In the genomic region with DNA sequence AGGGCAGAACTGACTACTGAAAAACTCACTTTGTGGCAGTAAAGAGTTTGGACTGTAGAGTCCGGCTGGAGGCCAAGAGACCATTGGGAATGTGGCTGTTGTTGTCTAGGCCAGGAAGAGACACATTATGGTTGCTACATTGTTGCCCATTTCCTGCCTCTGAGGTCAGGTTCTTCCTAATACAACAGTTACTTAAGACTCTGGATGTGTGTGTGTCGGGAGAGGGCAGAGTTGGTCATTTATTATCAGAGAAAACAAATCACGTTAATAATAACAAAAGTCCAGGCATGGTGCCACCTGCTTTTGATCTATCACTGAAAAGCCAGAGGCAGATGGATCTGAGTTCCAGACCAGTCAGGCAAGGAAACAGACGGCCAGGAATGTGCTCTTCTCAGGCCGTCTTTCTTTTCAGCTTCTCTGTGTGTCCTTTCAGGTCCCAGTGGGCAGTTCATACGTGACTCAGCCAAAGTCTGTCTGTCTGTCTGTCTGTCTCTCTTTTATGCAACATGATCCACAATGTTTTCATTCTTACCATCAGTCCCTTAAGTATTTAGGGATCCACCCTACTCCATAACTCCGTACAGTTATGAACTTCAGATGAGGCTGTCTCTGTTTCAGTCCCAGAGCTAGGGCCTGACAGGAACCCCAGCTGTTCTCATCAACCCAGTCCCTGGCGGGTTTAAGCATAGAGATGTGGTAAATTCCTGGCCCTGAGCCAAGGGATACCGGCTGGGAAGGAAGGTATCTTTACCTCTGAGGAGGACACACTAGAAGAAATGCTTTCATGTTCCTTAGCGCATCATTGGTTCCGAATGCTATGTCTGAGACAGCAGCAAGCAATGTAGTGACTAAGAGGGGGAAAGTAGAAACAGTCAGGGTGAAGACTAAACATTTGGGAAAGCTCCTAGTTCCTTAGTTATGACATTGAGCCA, we compare ENCODE assay signal across 16 mouse cellular contexts. TPM values are rescaled to one million over a fixed set of nuclear protein-coding genes. Genes with fewer than 3 reads are reported as not detected.
DNase-seq lines count a peak whose midpoint lies in the region; ATAC-seq lines count a peak whose summit lies in the region.
"Had no signal": no experiment of that assay in that cellular context is flagged by ENCODE, and none has a peak within 500 bp of the region (broad histone marks: within the 10 kb centered on the region; RNA-seq: fewer than 3 reads in every experiment).

No protein-coding gene starts in this region.

- peak; percentile 81 for DNase-seq in kidney, adult 9 months
- DNase-seq in NIH3T3 (ENCODE audit: low read depth) (peak; percentile 68), liver (no peak)
- DNase-seq in liver, embryonic 11.5 days (ENCODE audit: low spot score), result no peak
- DNase-seq: adrenal gland, postnatal 36 days; cerebellum, postnatal 14 days; forebrain, postnatal 0 days; gastrocnemius, postnatal 10 days; heart, postnatal 36 days; thymus, adult 18-20 months had no signal

- 29% methylated on average over 11 of the region's 11 CpGs for WGBS in kidney, embryonic 16.5 days
- 32% methylated on average over 11 of the region's 11 CpGs for WGBS in lung, embryonic 16.5 days
- WGBS in stomach, embryonic 16.5 days, result 34% methylated on average over 11 of the region's 11 CpGs
- 65% methylated on average over 11 of the region's 11 CpGs for WGBS in liver, embryonic 11.5 days

- H3K27ac ChIP-seq in kidney, embryonic 16.5 days (ENCODE audit: low read length), result no peak overlapping the region
- peak overlapping the region; percentile 37; the same call in 1 of the 2 replicates for H3K27ac ChIP-seq in lung, embryonic 16.5 days (ENCODE audit: low read length)
- H3K27ac ChIP-seq in stomach, embryonic 16.5 days (ENCODE audit: low read length), result peak overlapping the region; percentile 38; the same call in 1 of the 2 replicates
- H3K27ac ChIP-seq in liver, embryonic 11.5 days (ENCODE audit: low read depth, low read length), result no peak overlapping the region
- H3K27ac ChIP-seq: heart, embryonic 10.5 days; layer of hippocampus, adult 2 months had no signal

- no peak for ATAC-seq in kidney, embryonic 16.5 days (ENCODE audit: low FRiP score, low TSS enrichment)
- peak; percentile 89 for ATAC-seq in lung, embryonic 16.5 days (ENCODE audit: low read depth)
- no peak for ATAC-seq in stomach, embryonic 16.5 days (ENCODE audit: insufficient read depth, low FRiP score)
- no peak for ATAC-seq in liver, embryonic 11.5 days (replicated peaks; ENCODE audit: low FRiP score)
- ATAC-seq: forebrain, postnatal 0 days had no signal

- no peaks in the 10 kb centered on the region for H3K36me3 ChIP-seq in kidney, embryonic 16.5 days (ENCODE audit: insufficient read depth, low read length)
- no peaks in the 10 kb centered on the region for H3K36me3 ChIP-seq in lung, embryonic 16.5 days (ENCODE audit: control insufficient read depth, insufficient read depth, low read length)
- no peaks in the 10 kb centered on the region for H3K36me3 ChIP-seq in stomach, embryonic 16.5 days (ENCODE audit: control insufficient read depth, insufficient read depth, low read length)
- H3K36me3 ChIP-seq in liver, embryonic 11.5 days (ENCODE audit: control insufficient read depth, insufficient read depth, low read length), result no peaks in the 10 kb centered on the region
- H3K36me3 ChIP-seq: heart, embryonic 10.5 days had no signal

- H3K4me1 ChIP-seq in kidney, embryonic 16.5 days (ENCODE audit: insufficient read depth, low read length), result 0 out of 2 replicates have a peak, but pooled peaks cover 7% of the 10 kb centered on the region
- H3K4me1 ChIP-seq in lung, embryonic 16.5 days (replicated peaks; ENCODE audit: control insufficient read depth, insufficient read depth, low read length), result peaks cover 8% of the 10 kb centered on the region; the same call in 1 of the 2 replicates
- H3K4me1 ChIP-seq in stomach, embryonic 16.5 days (ENCODE audit: control insufficient read depth, insufficient read depth, low read length), result peaks cover 6% of the 10 kb centered on the region
- no peaks in the 10 kb centered on the region for H3K4me1 ChIP-seq in liver, embryonic 11.5 days (replicated peaks; ENCODE audit: control insufficient read depth, insufficient read depth, low read length)
- H3K4me1 ChIP-seq: heart, embryonic 10.5 days had no signal

- H3K4me2 ChIP-seq in kidney, embryonic 16.5 days (replicated peaks; ENCODE audit: low read depth, low read length), result no peak overlapping the region
- H3K4me2 ChIP-seq in lung, embryonic 16.5 days (ENCODE audit: low read depth, low read length), result no peak overlapping the region
- H3K4me2 ChIP-seq in stomach, embryonic 16.5 days (ENCODE audit: low read depth, low read length), result no peak overlapping the region
- no peak overlapping the region for H3K4me2 ChIP-seq in liver, embryonic 11.5 days

- peaks cover 3% of the 10 kb centered on the region; the same call in 1 of the 2 replicates for H3K9me3 ChIP-seq in kidney, embryonic 16.5 days (ENCODE audit: low read length)
- H3K9me3 ChIP-seq in lung, embryonic 16.5 days (ENCODE audit: control insufficient read depth, low read length), result no peaks in the 10 kb centered on the region
- no peaks in the 10 kb centered on the region for H3K9me3 ChIP-seq in stomach, embryonic 16.5 days (replicated peaks; ENCODE audit: control insufficient read depth, low read length)
- H3K9me3 ChIP-seq in liver, embryonic 11.5 days (ENCODE audit: control insufficient read depth, low read length), result no peaks in the 10 kb centered on the region
- H3K9me3 ChIP-seq: heart, embryonic 10.5 days had no signal

- H3K27me3 ChIP-seq in kidney, embryonic 16.5 days (ENCODE audit: insufficient read depth, low read length), result no peaks in the 10 kb centered on the region
- no peaks in the 10 kb centered on the region for H3K27me3 ChIP-seq in lung, embryonic 16.5 days (ENCODE audit: control insufficient read depth, insufficient read depth, low read depth, low read length)
- no peaks in the 10 kb centered on the region for H3K27me3 ChIP-seq in stomach, embryonic 16.5 days (ENCODE audit: control insufficient read depth, insufficient read depth, low read length)
- no peaks in the 10 kb centered on the region for H3K27me3 ChIP-seq in liver, embryonic 11.5 days (replicated peaks; ENCODE audit: control insufficient read depth, insufficient read depth, low read length)

- no peak overlapping the region for H3K9ac ChIP-seq in kidney, embryonic 16.5 days (replicated peaks; ENCODE audit: low read length)
- no peak overlapping the region for H3K9ac ChIP-seq in lung, embryonic 16.5 days (ENCODE audit: low read length)
- H3K9ac ChIP-seq in stomach, embryonic 16.5 days (ENCODE audit: low read length), result no peak overlapping the region
- no peak overlapping the region for H3K9ac ChIP-seq in liver, embryonic 11.5 days (ENCODE audit: low read depth, low read length)
- H3K9ac ChIP-seq: forebrain, postnatal 0 days had no signal

- H3K4me3 ChIP-seq in kidney, embryonic 16.5 days (ENCODE audit: low read length), result no peak overlapping the region
- H3K4me3 ChIP-seq in lung, embryonic 16.5 days (ENCODE audit: low read length), result no peak overlapping the region
- H3K4me3 ChIP-seq in stomach, embryonic 16.5 days (replicated peaks; ENCODE audit: low read length), result no peak overlapping the region
- no peak overlapping the region for H3K4me3 ChIP-seq in liver, embryonic 11.5 days (ENCODE audit: low read depth, low read length)
- H3K4me3 ChIP-seq: heart, embryonic 10.5 days; layer of hippocampus, adult 2 months had no signal

RNA-seq across cellular contexts. Expression of a gene that starts 18.9 kb away (rescaled TPM):
- 5.2 and 5.5 TPM in 2 replicates for polyA plus RNA-seq in kidney, embryonic 16.5 days (2015; fragmentation: Nextera tagmentation; extraction: Ambion mirVana)
- polyA plus RNA-seq in lung, embryonic 16.5 days (2015; fragmentation: Nextera tagmentation; extraction: Ambion mirVana), result 0.48 and 1.1 TPM in 2 replicates
- polyA plus RNA-seq in stomach, embryonic 16.5 days (2015; fragmentation: Nextera tagmentation; extraction: Ambion mirVana), result 1.5 and 1.9 TPM in 2 replicates
- 0.75 and 0.81 TPM in 2 replicates for polyA plus RNA-seq in liver, embryonic 11.5 days (2014; fragmentation: Nextera tagmentation; extraction: Ambion mirVana)

RNA-seq across cellular contexts. Expression of a gene that starts 27.2 kb away (rescaled TPM):
- 18.6 and 19.3 TPM in 2 replicates for polyA plus RNA-seq in kidney, embryonic 16.5 days (2015; fragmentation: Nextera tagmentation; extraction: Ambion mirVana)
- polyA plus RNA-seq in lung, embryonic 16.5 days (2015; fragmentation: Nextera tagmentation; extraction: Ambion mirVana), result 6.0 and 6.9 TPM in 2 replicates
- 9.4 and 10.5 TPM in 2 replicates for polyA plus RNA-seq in stomach, embryonic 16.5 days (2015; fragmentation: Nextera tagmentation; extraction: Ambion mirVana)
- polyA plus RNA-seq in liver, embryonic 11.5 days (2014; fragmentation: Nextera tagmentation; extraction: Ambion mirVana), result 9.1 and 10.1 TPM in 2 replicates

RNA-seq across cellular contexts. Expression of a gene that starts 36.0 kb away (rescaled TPM):
- polyA plus RNA-seq in kidney, embryonic 16.5 days (2015; fragmentation: Nextera tagmentation; extraction: Ambion mirVana), result 27.4 and 31.3 TPM in 2 replicates
- 36.2 and 37.1 TPM in 2 replicates for polyA plus RNA-seq in lung, embryonic 16.5 days (2015; fragmentation: Nextera tagmentation; extraction: Ambion mirVana)
- polyA plus RNA-seq in stomach, embryonic 16.5 days (2015; fragmentation: Nextera tagmentation; extraction: Ambion mirVana), result 12.1 and 13.9 TPM in 2 replicates
- polyA plus RNA-seq in liver, embryonic 11.5 days (2014; fragmentation: Nextera tagmentation; extraction: Ambion mirVana), result 6.8 and 7.3 TPM in 2 replicates

RNA-seq across cellular contexts. Expression of a gene that starts 37.6 kb away (rescaled TPM):
- 0.67 and 0.80 TPM in 2 replicates for polyA plus RNA-seq in kidney, embryonic 16.5 days (2015; fragmentation: Nextera tagmentation; extraction: Ambion mirVana)
- polyA plus RNA-seq in lung, embryonic 16.5 days (2015; fragmentation: Nextera tagmentation; extraction: Ambion mirVana), result 0.79 and 1.6 TPM in 2 replicates
- polyA plus RNA-seq in stomach, embryonic 16.5 days (2015; fragmentation: Nextera tagmentation; extraction: Ambion mirVana), result 1.1 and 1.3 TPM in 2 replicates
- polyA plus RNA-seq in liver, embryonic 11.5 days (2014; fragmentation: Nextera tagmentation; extraction: Ambion mirVana), result 0.41 and 0.53 TPM in 2 replicates
- polyA plus RNA-seq: neural tube, embryonic 14.5 days had no signal

RNA-seq across cellular contexts. Expression of a gene that starts 44.1 kb away (rescaled TPM):
- 170 and 173 TPM in 2 replicates for polyA plus RNA-seq in kidney, embryonic 16.5 days (2015; fragmentation: Nextera tagmentation; extraction: Ambion mirVana)
- polyA plus RNA-seq in lung, embryonic 16.5 days (2015; fragmentation: Nextera tagmentation; extraction: Ambion mirVana), result 163 and 167 TPM in 2 replicates
- polyA plus RNA-seq in stomach, embryonic 16.5 days (2015; fragmentation: Nextera tagmentation; extraction: Ambion mirVana), result 119 and 132 TPM in 2 replicates
- polyA plus RNA-seq in liver, embryonic 11.5 days (2014; fragmentation: Nextera tagmentation; extraction: Ambion mirVana), result 138 and 140 TPM in 2 replicates

Comparison
In these comparisons a context has a peak if more than half of its experiments do, and no peak if none do; other contexts are left out.
1. DNase-seq: peak in kidney, adult 9 months (single experiment) and NIH3T3 (single experiment); none in liver (single experiment) and liver, embryonic 11.5 days (single experiment).
2. H3K27ac ChIP-seq: peak in lung, embryonic 16.5 days (single experiment) and stomach, embryonic 16.5 days (single experiment); none in kidney, embryonic 16.5 days (single experiment) and liver, embryonic 11.5 days (single experiment).